Mouse (Mus musculus) neural tube, embryonic 11.5 days (tissue): ENCODE measurements around the gene AC124502.3. TPM values are rescaled to one million over a fixed set of nuclear protein-coding genes. Genes with fewer than 3 reads are reported as not detected.

Source experiments
- ATAC-seq: fragments of 200-750 bp; cut with Nextera tagmentation; 2 replicates; pipeline ENCODE4 v1.8.0; 2017; ENCODE audit warnings: moderate number of reproducible peaks, mild to moderate bottlenecking, moderate TSS enrichment, moderate library complexity; ENCODE audit not compliant: insufficient read depth, low FRiP score, low TSS enrichment
- DNase-seq: peaks from one replicate; pipeline ENCODE4 v3.0.0-alpha.2; 2015; ENCODE audit warnings: low spot score
- H3K27ac ChIP-seq: fragments of 300-500 bp; sonication (generic); 2 replicates; pipeline ENCODE4 v1.5.1; 2014; ENCODE audit warnings: low read depth, mild to moderate bottlenecking, low read length
- H3K27me3 ChIP-seq: fragments of 300-500 bp; sonication (generic); 2 replicates; pipeline ENCODE4 v1.6.1; 2014; ENCODE audit warnings: mild to moderate bottlenecking, low read length, mixed read lengths; ENCODE audit not compliant: control insufficient read depth, insufficient read depth
- H3K36me3 ChIP-seq: fragments of 300-500 bp; sonication (generic); 2 replicates; pipeline ENCODE4 v1.6.1; 2014; ENCODE audit warnings: mild to moderate bottlenecking, low read length, moderate library complexity, mixed read lengths; ENCODE audit not compliant: control insufficient read depth, insufficient read depth
- H3K4me1 ChIP-seq: fragments of 300-500 bp; sonication (generic); 2 replicates; pipeline ENCODE4 v1.6.1; 2014; ENCODE audit warnings: low read length, mixed read lengths; ENCODE audit not compliant: control insufficient read depth, insufficient read depth
- H3K4me2 ChIP-seq: fragments of 300-500 bp; sonication (generic); 2 replicates; pipeline ENCODE4 v1.6.1; 2014; ENCODE audit warnings: low read depth, mild to moderate bottlenecking, moderate library complexity
- H3K4me3 ChIP-seq: fragments of 300-500 bp; sonication (generic); 2 replicates; pipeline ENCODE4 v1.5.1; 2014; ENCODE audit warnings: low read depth, low read length
- H3K9ac ChIP-seq: fragments of 300-500 bp; sonication (generic); 2 replicates; pipeline ENCODE4 v1.6.1; 2014; ENCODE audit warnings: mild to moderate bottlenecking, low read length
- H3K9me3 ChIP-seq: fragments of 300-500 bp; sonication (generic); 2 replicates; pipeline ENCODE4 v1.6.1; 2016; ENCODE audit warnings: low read length; ENCODE audit not compliant: control insufficient read depth
- WGBS: fragments of 180-500 bp; shearing (Covaris S2); extraction: QIAGEN DNeasy Blood & Tissue Kit; methylation state at CpG from one replicate; pipeline ENCODE4 v1.1.7; 2014; 5-methylcytosine and 5-hydroxymethylcytosine counted together
- polyA plus RNA-seq: library from polyadenylated mRNA; unstranded; fragments of >200 nt; fragmentation: Nextera tagmentation; extraction: Ambion mirVana; gene quantifications from 2 replicates; pipeline ENCODE4 v1.2.1, GENCODE M21; 2014

AC124502.3 gene
- polyA plus RNA-seq, 1 experiment from 2014 or later, result 1.2 TPM

- H3K4me3 ChIP-seq, result no peak overlapping the region
- H3K4me2 ChIP-seq, result no peak overlapping the region
- H3K4me1 ChIP-seq, result no peaks in the 10 kb centered on the region
- no peaks in the 10 kb centered on the region for H3K36me3 ChIP-seq
- no peaks in the 10 kb centered on the region for H3K9me3 ChIP-seq
- no peak overlapping the region for H3K27ac ChIP-seq
- WGBS, result 84% methylated on average over 4 of the region's 4 CpGs
- no peaks in the 10 kb centered on the region for H3K27me3 ChIP-seq
- no peak overlapping the region for H3K9ac ChIP-seq
- ATAC-seq, result no peak
- no peak for DNase-seq
Observed at GRCm38 (mm10) chr19:5017611-5018010, 21.1 kb upstream of the AC124502.3 start.

- Histone ChIP-seq H3K4me3 (no peak overlapping the region), H3K9me3 (no peaks in the 10 kb centered on the region), H3K4me2 (no peak overlapping the region), H3K36me3 (no peaks in the 10 kb centered on the region), H3K27me3 (no peaks in the 10 kb centered on the region), H3K4me1 (no peaks in the 10 kb centered on the region), H3K9ac (no peak overlapping the region), H3K27ac (no peak overlapping the region)
- ATAC-seq, result no peak
- no peak for DNase-seq
- WGBS, result 83% methylated on average over 3 of the region's 3 CpGs
Observed at GRCm38 (mm10) chr19:5018191-5018590, 20.5 kb upstream of the AC124502.3 start.

GRCm38 (mm10) chr19:5021416-5021815 is 17.3 kb upstream of the AC124502.3 start:
- no peak overlapping the region for H3K27ac ChIP-seq
- DNase-seq (no peak), ATAC-seq (no peak)
- H3K4me1 ChIP-seq, result peaks cover 6% of the 10 kb centered on the region; the same call in 1 of the 2 replicates
- H3K9me3 ChIP-seq, result no peaks in the 10 kb centered on the region
- H3K27me3 ChIP-seq, result no peaks in the 10 kb centered on the region
- H3K4me3 ChIP-seq, result no peak overlapping the region
- 92% methylated on average over 2 of the region's 2 CpGs for WGBS
- no peak overlapping the region for H3K4me2 ChIP-seq
- no peaks in the 10 kb centered on the region for H3K36me3 ChIP-seq
- H3K9ac ChIP-seq, result no peak overlapping the region

GRCm38 (mm10) chr19:5023621-5024479 is 14.8 kb upstream of the AC124502.3 start, which contains the start of gene Slc29a2:
Gene Slc29a2, plus strand, starts transcription at chr19:5023860.
- Histone ChIP-seq H3K36me3 (no peaks in the 10 kb centered on the region), H3K9ac (peak within 1 kb of the TSS; percentile 85), H3K27me3 (no peaks in the 10 kb centered on the region), H3K4me2 (peak within 1 kb of the TSS; percentile 86), H3K27ac (peak within 1 kb of the TSS; percentile 81), H3K4me3 (peak within 1 kb of the TSS; percentile 61), H3K4me1 (peaks cover 6% of the 10 kb centered on the region; the same call in 1 of the 2 replicates), H3K9me3 (no peaks in the 10 kb centered on the region)
- ATAC-seq (peak; percentile 95), DNase-seq (peak; percentile 93)
- under 1% methylated on average over 62 of the region's 62 CpGs for WGBS

- Histone ChIP-seq H3K27ac (no peak overlapping the region), H3K4me3 (no peak overlapping the region), H3K9ac (no peak overlapping the region), H3K4me1 (peaks cover 6% of the 10 kb centered on the region; the same call in 1 of the 2 replicates), H3K9me3 (no peaks in the 10 kb centered on the region), H3K36me3 (no peaks in the 10 kb centered on the region; the same call in 1 of the 2 replicates), H3K4me2 (no peak overlapping the region), H3K27me3 (no peaks in the 10 kb centered on the region)
- DNase-seq (no peak), ATAC-seq (no peak)
- WGBS, result 91% methylated on average over 8 of the region's 8 CpGs
Observed at GRCm38 (mm10) chr19:5026111-5026510, 12.6 kb upstream of the AC124502.3 start.

GRCm38 (mm10) chr19:5032686-5033085 is 6.0 kb upstream of the AC124502.3 start:
- Histone ChIP-seq H3K27ac (no peak overlapping the region), H3K9ac (no peak overlapping the region), H3K4me3 (no peak overlapping the region), H3K27me3 (no peaks in the 10 kb centered on the region), H3K4me1 (no peaks in the 10 kb centered on the region; the same call in 1 of the 2 replicates), H3K9me3 (no peaks in the 10 kb centered on the region), H3K4me2 (no peak overlapping the region), H3K36me3 (no peaks in the 10 kb centered on the region; the same call in 1 of the 2 replicates)
- ATAC-seq (no peak), DNase-seq (no peak)
- WGBS, result 79% methylated on average over 3 of the region's 3 CpGs

GRCm38 (mm10) chr19:5036577-5036976 is 2.1 kb upstream of the AC124502.3 start:
- no peak overlapping the region for H3K4me3 ChIP-seq
- H3K27me3 ChIP-seq, result no peaks in the 10 kb centered on the region
- H3K27ac ChIP-seq, result no peak overlapping the region
- H3K4me2 ChIP-seq, result no peak overlapping the region
- no peak overlapping the region for H3K9ac ChIP-seq
- peaks cover 20% of the 10 kb centered on the region for H3K4me1 ChIP-seq
- no peaks in the 10 kb centered on the region for H3K36me3 ChIP-seq
- 82% methylated on average over 4 of the region's 4 CpGs for WGBS
- DNase-seq (no peak), ATAC-seq (no peak)
- no peaks in the 10 kb centered on the region for H3K9me3 ChIP-seq

- peak; percentile 41 for ATAC-seq
- 7% methylated on average over 32 of the region's 32 CpGs for WGBS
- H3K9ac ChIP-seq, result peak overlapping the region; percentile 86
Observed at GRCm38 (mm10) chr19:5037678-5038571, 766 bp upstream of the AC124502.3 start.

More at GRCm38 (mm10) chr19:5037678-5038571, 766 bp upstream of the AC124502.3 start:
- peak; percentile 87 for DNase-seq
- H3K9me3 ChIP-seq, result no peaks in the 10 kb centered on the region
- H3K4me2 ChIP-seq, result peak overlapping the region; percentile 98
- peak overlapping the region; percentile 66 for H3K27ac ChIP-seq
- no peaks in the 10 kb centered on the region for H3K36me3 ChIP-seq
- no peaks in the 10 kb centered on the region for H3K27me3 ChIP-seq
- peak overlapping the region; percentile 85 for H3K4me3 ChIP-seq
- H3K4me1 ChIP-seq, result peaks cover 25% of the 10 kb centered on the region
